Mouse (Mus musculus): ENCODE measurements at regions not wholly inside any gene's neighbourhood (a gene's known extent, or its start where the extent isn't known, plus 50 kb on each side); places are given as distances from the start of the nearest gene placed in this dataset.

GRCm38 (mm10) chr7:135767493-135767892 is 51.3 kb upstream of the Mki67 start:
- no peak for DNase-seq (ENCODE audit: low spot score)

DNA sequence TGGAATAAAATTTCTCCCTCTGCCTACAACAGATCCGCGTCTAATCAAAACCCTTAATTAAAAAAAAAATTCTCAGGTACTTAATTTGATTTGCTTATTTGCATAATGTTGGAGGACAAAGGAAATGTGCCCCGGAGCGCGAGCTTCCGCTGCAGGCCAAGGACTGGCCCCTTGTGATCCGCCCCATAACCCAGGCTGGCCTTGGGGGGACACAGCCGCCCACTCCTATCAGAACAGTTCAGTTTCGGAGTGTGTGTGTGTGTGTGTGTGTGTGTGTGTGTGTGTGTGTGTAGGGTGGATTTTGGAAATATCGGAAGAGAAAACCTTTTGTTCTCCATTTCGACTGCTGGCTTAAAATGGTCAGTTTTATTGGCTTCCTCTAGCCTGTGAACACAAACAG is 51.9 kb upstream of the Mki67 start:
- no peak for DNase-seq (ENCODE audit: low spot score)

GRCm38 (mm10) chr7:135768592-135768991 is 52.4 kb upstream of the Mki67 start:
- peak; percentile 81 for DNase-seq (ENCODE audit: low spot score)

- no peak for DNase-seq (ENCODE audit: low spot score)
Measured at GRCm38 (mm10) chr7:135769082-135769673, 53.0 kb upstream of the Mki67 start.

- no peak for DNase-seq (ENCODE audit: low spot score)
Measured at GRCm38 (mm10) chr7:135770051-135770450, 53.9 kb upstream of the Mki67 start.

DNA sequence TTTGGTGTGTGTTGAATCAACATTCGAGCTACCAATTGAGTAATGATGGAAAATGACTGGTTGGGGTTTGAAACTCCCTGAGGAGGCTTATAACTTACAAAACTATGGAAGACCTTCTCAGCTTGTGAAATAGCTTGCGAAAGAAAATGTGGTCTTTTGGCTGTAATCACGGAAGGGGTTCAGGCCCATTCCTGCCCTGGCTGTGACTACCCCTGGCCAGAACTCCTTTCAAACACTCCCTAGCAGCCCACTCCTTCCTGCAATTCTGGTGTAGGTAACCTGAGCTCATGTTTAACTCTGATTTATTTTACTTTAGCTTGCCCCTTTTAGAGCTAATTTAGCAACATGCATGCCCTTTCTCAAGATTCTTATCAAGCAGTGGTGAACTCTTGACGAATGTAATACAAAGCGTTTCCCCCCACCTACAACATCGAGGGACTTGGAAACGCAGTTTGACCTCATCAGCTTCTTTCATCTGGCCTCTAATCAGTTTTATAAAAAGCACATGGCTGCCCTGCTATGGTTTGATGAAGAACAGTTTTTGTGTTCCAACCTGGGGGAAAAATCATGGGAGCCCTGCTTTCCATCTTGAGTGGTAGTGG is 59.8 kb upstream of the Mki67 start:
- no peak for DNase-seq (ENCODE audit: low spot score)

DNA sequence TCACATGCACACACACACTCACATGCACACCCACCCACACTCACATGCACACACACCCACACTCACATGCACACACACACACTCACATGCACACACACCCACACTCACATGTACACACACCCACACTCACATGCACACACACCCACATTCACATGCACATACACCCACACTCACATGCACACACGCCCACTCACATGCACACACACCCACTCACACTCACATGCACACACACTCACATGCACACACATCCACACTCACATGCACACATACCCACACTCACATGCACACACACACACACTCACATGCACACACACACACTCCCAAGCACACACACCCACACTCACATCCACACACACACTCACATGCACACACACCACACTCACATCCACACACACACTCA is 74.0 kb upstream of the Mki67 start:
- no peak for DNase-seq (ENCODE audit: low spot score)

GRCm38 (mm10) chr7:135790978-135791377 is 74.8 kb upstream of the Mki67 start:
- DNase-seq (ENCODE audit: low spot score): peak; percentile 90

- no peak for DNase-seq (ENCODE audit: low spot score)
Measured at GRCm38 (mm10) chr7:135791953-135792690, 76.0 kb upstream of the Mki67 start.

- peak; percentile 69 for DNase-seq (ENCODE audit: low spot score)
Measured at GRCm38 (mm10) chr7:135792918-135793317, 76.8 kb upstream of the Mki67 start.

DNA sequence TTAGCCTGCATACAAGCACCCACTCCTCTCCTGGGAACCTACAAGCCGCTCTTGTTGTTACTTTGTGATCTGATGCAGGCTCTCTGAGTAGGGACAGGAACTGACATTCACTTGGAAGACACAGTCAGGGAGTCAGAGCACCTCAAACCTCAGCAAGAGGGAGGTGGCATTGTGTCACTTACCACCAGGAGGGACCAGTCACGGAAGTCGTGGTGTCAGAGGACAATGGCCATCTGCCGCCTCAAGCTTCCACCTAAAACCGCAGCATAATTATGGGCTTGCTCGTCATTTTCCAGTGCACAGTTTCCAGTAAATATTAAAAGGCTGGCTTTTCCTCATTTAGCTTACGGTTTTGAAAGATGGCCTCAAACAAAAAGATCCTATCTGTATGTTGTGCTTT is 78.1 kb upstream of the Mki67 start:
- DNase-seq (ENCODE audit: low spot score): peak; percentile 18

GRCm38 (mm10) chr7:135794679-135795078 is 78.5 kb upstream of the Mki67 start:
- no peak for DNase-seq (ENCODE audit: low spot score)

GRCm38 (mm10) chr7:135798441-135798840 is 82.3 kb upstream of the Mki67 start:
- DNase-seq (ENCODE audit: low spot score): no peak

DNA sequence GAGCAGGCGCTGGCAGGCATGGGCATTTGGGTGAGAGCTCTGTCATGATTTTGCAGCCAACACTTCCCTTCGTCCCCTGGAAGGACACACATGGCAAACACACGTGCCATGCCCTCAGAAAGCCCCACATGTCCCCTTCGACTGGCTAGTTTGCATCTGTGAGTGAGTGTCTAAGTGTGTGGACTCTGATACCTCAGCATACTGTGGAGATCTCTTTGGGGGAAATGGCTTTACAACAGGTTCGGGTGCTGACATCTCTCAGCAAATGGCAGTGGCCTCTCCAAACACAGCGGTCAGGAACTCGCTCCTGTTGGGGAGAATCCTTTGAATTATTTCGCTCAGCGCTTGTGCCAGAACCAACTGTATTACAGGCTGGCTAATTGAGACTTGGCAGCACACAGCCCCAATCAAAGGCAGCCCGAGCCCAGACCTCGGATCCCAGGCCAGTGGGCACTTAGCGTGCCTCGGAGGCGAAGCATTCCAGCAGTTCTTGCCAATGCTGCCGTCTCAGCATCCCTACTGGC is 86.5 kb upstream of the Mki67 start:
- DNase-seq (ENCODE audit: low spot score): no peak

GRCm38 (mm10) chr7:135804730-135805129 is 88.6 kb upstream of the Mki67 start:
- DNase-seq (ENCODE audit: low spot score): no peak

DNA sequence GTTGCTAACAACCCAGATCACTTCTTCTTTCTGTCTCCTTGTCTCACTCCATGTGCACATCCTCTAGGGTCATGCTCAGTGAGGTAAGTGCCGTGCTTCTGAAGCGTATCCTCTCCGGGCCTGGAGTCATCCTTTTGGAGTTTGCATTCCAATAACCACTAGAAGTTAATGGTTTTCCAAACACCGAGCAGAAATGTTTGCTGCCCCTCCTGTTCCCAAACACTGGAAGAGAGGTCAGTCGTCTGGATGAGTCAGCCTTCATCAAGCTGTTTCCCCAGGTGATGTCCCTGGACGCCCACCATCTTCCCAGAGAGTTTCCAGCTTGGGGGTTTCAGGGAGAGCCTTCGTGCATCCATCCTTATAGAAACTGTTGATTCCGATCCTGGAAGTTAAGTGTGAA is 90.0 kb upstream of the Mki67 start:
- no peak for DNase-seq (ENCODE audit: low spot score)

DNA sequence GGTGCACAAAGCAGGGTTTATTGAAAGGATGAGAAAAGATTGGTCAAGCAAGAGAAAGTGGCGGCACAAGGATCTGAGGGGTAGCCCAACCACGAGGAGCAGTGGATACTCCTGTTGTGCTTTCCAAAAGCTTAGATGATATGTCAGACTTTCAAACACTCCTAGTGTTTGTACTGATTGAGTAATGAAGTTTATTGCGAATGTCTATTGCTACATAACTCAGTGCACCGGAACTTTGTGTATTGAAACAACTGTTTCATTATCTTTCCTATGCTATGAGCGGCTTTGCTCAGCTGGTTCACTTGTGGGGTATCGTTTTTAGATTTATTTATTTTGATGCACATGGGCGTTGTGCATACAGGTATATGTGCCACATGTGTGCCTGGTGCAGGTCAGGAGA is 90.5 kb upstream of the Mki67 start:
- no peak for DNase-seq (ENCODE audit: low spot score)

DNA sequence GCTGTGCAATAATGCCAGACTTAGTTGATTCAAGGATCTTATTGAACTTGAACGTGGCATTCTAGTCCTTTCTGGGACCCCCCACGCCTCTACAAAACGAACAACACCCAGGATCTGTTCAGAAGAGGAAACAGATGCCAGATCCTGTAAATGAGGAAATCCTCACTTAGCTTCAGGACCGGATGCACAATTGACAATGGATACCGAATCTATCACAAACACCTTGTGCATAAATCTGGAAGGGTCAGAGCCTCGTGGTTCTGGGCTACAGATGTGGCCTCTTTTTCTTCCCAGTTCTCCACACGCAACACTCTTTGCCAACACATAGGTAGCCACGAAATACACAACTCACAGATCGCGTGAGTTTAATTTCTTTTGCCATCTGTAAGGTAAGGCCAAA is 93.0 kb upstream of the Mki67 start:
- DNase-seq (ENCODE audit: low spot score): no peak

- DNase-seq (ENCODE audit: low spot score): no peak
Measured at GRCm38 (mm10) chr7:135809751-135810379, 93.7 kb upstream of the Mki67 start.

DNA sequence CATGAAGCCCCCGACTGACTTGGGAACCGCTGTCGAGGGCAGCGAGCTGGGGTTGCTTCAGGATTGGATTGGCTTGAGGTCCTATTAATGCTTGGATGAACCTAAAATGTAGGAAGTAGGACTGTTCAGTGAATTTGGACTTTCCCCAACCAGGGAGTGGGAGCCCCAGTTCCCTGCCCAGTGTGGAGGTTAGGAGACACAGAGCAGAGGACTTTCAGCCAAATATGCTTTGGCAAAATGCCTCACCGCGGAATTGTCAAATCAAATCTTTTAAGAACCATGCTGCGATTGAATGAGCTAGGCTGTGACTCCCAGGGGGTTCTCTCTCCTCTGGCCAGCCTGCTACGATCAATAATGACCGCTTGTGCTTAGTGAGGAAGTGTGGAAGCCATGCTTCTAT is 94.8 kb upstream of the Mki67 start:
- no peak for DNase-seq (ENCODE audit: low spot score)

GRCm38 (mm10) chr7:135813616-135814015 is 97.5 kb upstream of the Mki67 start:
- DNase-seq (ENCODE audit: low spot score): no peak

GRCm38 (mm10) chr7:135816191-135816590 is 100.0 kb upstream of the Mki67 start:
- DNase-seq (ENCODE audit: low spot score): no peak

GRCm38 (mm10) chr7:135817868-135818267 is 101.7 kb upstream of the Mki67 start:
- DNase-seq (ENCODE audit: low spot score): no peak
